Mouse (Mus musculus) lung, adult 2 months (tissue): ENCODE results near the gene Agap3.

ENCODE experiments used
- CTCF ChIP-seq: fragments of 200-500 bp; IDR thresholded peaks from 2 replicates; pipeline ENCODE4 v1.5.1; 2011; ENCODE audit warnings: mild to moderate bottlenecking, low read length, control low read depth; ENCODE audit not compliant: insufficient read depth
- POLR2A ChIP-seq: fragments of 200-500 bp; IDR thresholded peaks from 2 replicates; pipeline ENCODE4 v1.6.1; 2011; ENCODE audit warnings: low read depth, mild to moderate bottlenecking, control low read depth, low read length, borderline replicate concordance; ENCODE audit errors: extremely low read depth

DNA sequence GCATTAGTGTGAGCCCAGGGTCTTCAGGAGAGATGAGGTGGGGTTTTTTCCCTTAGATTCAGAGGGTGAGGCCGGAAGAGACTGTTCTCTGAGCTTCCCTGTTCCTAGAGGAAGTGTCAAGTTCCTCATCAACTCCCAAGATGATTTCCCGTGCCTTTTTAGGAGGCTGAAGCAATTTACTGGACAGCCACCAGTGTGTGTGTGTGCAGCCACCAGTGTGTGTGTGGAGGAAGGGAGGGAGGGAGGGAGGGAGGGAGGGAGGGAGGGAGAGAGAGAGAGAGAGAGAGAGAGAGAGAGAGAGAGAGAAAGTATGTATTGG, 2.0 kb downstream of the Agap3 start:
- TF ChIP-seq CTCF (no peak), POLR2A (no peak)
